Mouse (Mus musculus) C3H10T1/2 (cell line): ENCODE results near the gene Wfdc10. TPM values are rescaled to one million over a fixed set of nuclear protein-coding genes. Genes with fewer than 3 reads are reported as not detected.

Experiments used
- polyA plus RNA-seq, 2 experiments: library from polyadenylated mRNA; unstranded; fragments of >200 nt; fragmentation: generic; extraction: Trizol; gene quantifications; one replicate each; pipeline ENCODE4 v1.2.1; 2012; ENCODE audit warnings: missing spikeins in 2 of 2

Wfdc10 gene
- polyA plus RNA-seq, result not detected

DNA sequence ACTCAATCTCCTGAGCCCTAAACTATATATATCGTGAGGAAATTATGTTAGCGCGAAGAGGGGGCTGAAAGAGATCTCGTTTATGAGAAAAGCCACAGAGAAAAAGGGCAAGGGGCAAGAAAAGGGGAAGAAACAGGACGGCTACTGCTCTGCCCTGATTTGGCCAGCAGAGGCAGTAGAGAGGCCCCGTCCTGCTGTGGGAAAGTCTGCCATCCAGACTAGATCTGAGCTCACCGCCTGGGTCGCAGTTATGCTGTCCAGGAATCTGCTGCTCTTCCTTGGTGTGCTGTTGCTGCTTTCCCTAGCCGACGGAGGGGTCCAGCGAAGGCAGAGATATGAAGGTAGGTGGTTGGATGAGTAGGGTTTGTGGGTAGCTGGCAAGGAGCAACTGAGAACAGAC lies at the start of gene Wfdc10:
Gene Wfdc10, plus strand, starts transcription at position 189 of the 400 bp plus-strand sequence.

DNA sequence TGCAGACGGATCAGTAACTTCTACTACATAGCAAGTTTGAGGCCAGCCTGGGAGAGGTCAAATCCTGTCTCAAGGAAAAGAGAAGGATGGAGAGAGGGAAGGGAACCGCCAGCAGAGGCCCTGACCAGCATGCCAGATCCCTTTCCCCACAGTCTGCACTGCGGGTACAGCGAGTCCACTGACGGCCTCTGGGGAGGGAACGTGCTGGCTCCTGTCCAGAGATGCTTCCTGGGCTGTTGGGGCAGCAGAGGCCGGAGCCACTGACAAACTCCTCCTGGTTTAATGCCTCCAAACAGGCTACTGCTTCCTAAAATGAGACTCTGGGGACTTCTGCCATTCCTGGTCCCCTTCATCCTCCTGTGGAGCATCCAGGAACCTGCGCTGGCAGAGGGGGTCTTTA lies 42.4 kb upstream of the Wfdc10 start, which contains the start of the genes Wfdc6b and Wfdc8:
Gene Wfdc6b, plus strand, starts transcription at position 52 of the 400 bp plus-strand sequence.
Gene Wfdc8, minus strand, starts transcription at position 156 of the 400 bp plus-strand sequence.

DNA sequence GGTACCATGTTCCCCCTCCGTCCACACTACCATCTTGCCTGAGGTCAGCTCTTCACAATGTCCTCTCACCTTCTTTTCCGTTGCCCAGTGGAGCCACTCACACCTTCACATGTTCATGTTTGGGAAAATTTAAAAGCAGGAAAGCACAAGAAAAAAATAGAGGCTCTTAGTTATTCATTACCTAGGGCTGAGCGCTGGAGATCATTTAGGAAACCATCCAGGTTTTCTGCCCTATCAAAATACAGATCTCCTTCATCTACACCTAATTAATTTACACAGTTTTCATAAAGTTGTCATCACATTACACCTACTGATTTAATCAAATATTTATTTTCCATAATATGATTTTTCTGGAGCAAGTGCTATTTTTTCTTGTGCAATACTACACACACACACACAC lies 17.1 kb upstream of the Wfdc10 start, which contains the start of gene Wfdc16:
Gene Wfdc16, minus strand, starts transcription at position 101 of the 400 bp plus-strand sequence.

DNA sequence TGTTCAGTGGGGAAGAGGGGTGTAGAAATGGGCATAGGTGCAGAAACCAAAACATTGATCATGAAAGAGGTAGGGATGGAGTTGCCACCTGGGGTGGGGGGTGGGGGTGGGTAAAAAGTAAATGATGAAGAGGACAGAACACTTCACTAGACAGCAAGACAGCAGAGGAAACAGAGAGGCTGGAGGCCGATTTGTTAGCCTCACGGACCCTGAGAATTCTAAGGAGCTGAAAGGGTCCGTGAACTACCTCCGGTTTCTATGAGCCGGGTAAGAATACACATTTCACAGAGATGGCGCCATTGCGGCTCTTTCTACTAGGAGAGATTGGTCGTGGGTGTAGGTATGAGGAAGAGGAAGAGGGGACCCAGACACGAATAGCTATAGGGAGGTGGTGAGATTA lies 637 bp downstream of the Wfdc10 start, which contains the start of gene Wfdc9:
Gene Wfdc9, minus strand, starts transcription at position 101 of the 400 bp plus-strand sequence.

DNA sequence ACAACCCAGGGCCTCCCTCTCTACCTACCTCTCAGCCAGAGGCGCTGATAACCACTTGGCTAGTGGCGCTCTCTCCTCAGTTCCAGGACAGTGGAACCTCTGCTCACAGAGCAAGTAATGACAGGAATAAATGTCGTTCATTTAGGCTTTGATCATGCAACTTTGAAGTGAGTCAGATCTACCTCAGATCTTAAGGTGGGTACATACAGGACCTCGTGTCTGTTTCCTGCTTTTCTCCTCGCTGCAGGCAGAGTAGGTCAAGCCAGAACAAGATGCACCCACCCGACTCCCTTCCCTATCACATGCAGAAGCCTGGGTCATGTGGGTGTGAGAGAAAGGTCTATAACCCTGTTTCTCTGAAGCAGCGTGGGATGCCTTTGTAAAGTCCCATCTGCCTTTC lies 18.1 kb downstream of the Wfdc10 start, which contains the start of gene Wfdc11:
Gene Wfdc11, minus strand, starts transcription at position 101 of the 400 bp plus-strand sequence.

DNA sequence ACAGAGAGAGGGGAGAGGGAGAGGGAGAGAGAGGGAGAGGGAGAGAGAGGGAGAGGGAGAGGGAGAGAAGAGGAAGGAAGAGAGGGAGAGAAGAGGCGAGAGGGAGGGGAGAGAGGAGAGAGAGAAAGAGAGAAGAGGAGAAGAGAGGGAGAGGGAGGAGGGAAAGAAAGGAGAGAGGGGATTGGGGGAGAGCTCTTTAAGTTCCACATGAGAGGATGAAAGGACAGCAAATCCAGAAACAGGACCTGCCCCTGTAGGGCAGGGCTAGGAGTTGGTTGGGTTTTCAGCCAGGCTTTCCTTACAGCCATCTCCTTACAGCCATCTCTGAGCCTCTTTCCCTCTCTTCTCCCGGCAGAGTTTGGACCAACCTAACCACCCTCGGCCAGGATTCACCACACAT lies 29.0 kb downstream of the Wfdc10 start, which contains the start of gene Wfdc13:
Gene Wfdc13, plus strand, starts transcription at position 301 of the 400 bp plus-strand sequence.

DNA sequence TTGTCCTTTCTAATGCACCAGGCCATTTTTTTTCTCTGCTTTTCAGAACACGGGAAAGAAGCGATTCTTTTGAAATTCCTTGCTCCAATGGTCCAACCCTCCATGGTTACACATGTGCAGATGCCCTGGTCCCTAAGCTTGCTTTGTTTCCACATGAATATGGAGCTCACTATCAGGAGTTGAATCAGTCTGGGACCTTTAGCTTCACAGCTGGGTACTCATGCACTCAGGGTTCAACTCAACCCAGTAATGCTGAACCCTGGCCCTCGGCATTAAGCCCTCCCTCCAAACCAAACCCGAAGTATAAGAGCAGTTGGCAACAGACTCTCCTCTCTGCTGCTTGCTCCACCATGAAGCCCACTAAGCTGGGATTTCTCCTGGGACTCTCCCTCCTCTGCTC lies 42.4 kb downstream of the Wfdc10 start, which contains the start of gene Spint4:
Gene Spint4, plus strand, starts transcription at position 301 of the 400 bp plus-strand sequence.

Other genes starting within 250 kb of the Wfdc10 start
- gene Sdc4, start 212.2 kb upstream of the Wfdc10 start, polyA plus RNA-seq, result 100 to 1,000 TPM in 1 of 2 experiments, 10 to 100 TPM in 1; 15.9 to 107 TPM
- 10 to 100 TPM; 54.4 to 73.3 TPM for gene Sys1, start 199.1 kb upstream of the Wfdc10 start, polyA plus RNA-seq
- gene Gm20458, start 195.1 kb upstream of the Wfdc10 start, polyA plus RNA-seq, result 10 to 100 TPM; 15.0 to 18.1 TPM
- not detected for gene Trp53tg5, start 182.3 kb upstream of the Wfdc10 start, polyA plus RNA-seq
- 1 to 10 TPM; 6.0 to 8.9 TPM for gene Dbndd2, start 169.9 kb upstream of the Wfdc10 start, polyA plus RNA-seq
- gene Pigt, start 158.5 kb upstream of the Wfdc10 start, polyA plus RNA-seq, result 100 to 1,000 TPM in 1 of 2 experiments, 10 to 100 TPM in 1; 77.8 to 142 TPM
- gene Wfdc2, start 93.6 kb upstream of the Wfdc10 start, polyA plus RNA-seq, result not detected
- gene Spint3, start 82.6 kb upstream of the Wfdc10 start, polyA plus RNA-seq, result not detected
- gene Wfdc6a, start 70.6 kb upstream of the Wfdc10 start, polyA plus RNA-seq, result not detected
- gene Eppin, start 62.5 kb upstream of the Wfdc10 start, polyA plus RNA-seq, result not detected
- gene Wfdc6b, start 42.5 kb upstream of the Wfdc10 start, polyA plus RNA-seq, result not detected
- gene Wfdc8, start 42.4 kb upstream of the Wfdc10 start, polyA plus RNA-seq, result not detected
- gene Wfdc16, start 17.2 kb upstream of the Wfdc10 start, polyA plus RNA-seq, result not detected
- gene Wfdc9, start 537 bp downstream of the Wfdc10 start, polyA plus RNA-seq, result not detected
- gene Wfdc11, start 18.0 kb downstream of the Wfdc10 start, polyA plus RNA-seq, result not detected
- under 1 TPM in 1 of 2 experiments, not detected in 1; 0.04 TPM for gene Wfdc13, start 29.1 kb downstream of the Wfdc10 start, polyA plus RNA-seq
- not detected for gene Spint4, start 42.5 kb downstream of the Wfdc10 start, polyA plus RNA-seq
- gene Spint5, start 59.3 kb downstream of the Wfdc10 start, polyA plus RNA-seq, result not detected
- 1 to 10 TPM in 1 of 2 experiments, under 1 TPM in 1; 0.27 to 1.1 TPM for gene Wfdc3, start 89.9 kb downstream of the Wfdc10 start, polyA plus RNA-seq
- 10 to 100 TPM; 55.3 to 58.9 TPM for gene Dnttip1, start 89.9 kb downstream of the Wfdc10 start, polyA plus RNA-seq
- 100 to 1,000 TPM; 116 to 219 TPM for gene Ube2c, start 113.9 kb downstream of the Wfdc10 start, polyA plus RNA-seq
- under 1 TPM in 1 of 2 experiments, not detected in 1; 0.19 TPM for gene Tnnc2, start 123.9 kb downstream of the Wfdc10 start, polyA plus RNA-seq
- gene Snx21, start 129.8 kb downstream of the Wfdc10 start, polyA plus RNA-seq, result 10 to 100 TPM; 29.7 to 50.1 TPM
- 10 to 100 TPM; 10.7 to 19.9 TPM for gene Acot8, start 148.8 kb downstream of the Wfdc10 start, polyA plus RNA-seq
- 1 to 10 TPM; 2.1 to 4.9 TPM for gene Zswim3, start 149.1 kb downstream of the Wfdc10 start, polyA plus RNA-seq
- 10 to 100 TPM in 1 of 2 experiments, 1 to 10 TPM in 1; 9.1 to 10.1 TPM for gene Zswim1, start 166.6 kb downstream of the Wfdc10 start, polyA plus RNA-seq
- gene Spata25, start 172.5 kb downstream of the Wfdc10 start, polyA plus RNA-seq, result under 1 TPM in 1 of 2 experiments, not detected in 1; 0.26 TPM
- 100 to 1,000 TPM in 1 of 2 experiments, 10 to 100 TPM in 1; 94.4 to 205 TPM for gene Ctsa, start 176.8 kb downstream of the Wfdc10 start, polyA plus RNA-seq
- 1 to 10 TPM; 2.4 to 6.6 TPM for gene Neurl2, start 177.4 kb downstream of the Wfdc10 start, polyA plus RNA-seq
- 100 to 1,000 TPM in 1 of 2 experiments, 10 to 100 TPM in 1; 16.6 to 130 TPM for gene Pltp, start 201.7 kb downstream of the Wfdc10 start, polyA plus RNA-seq
- 10 to 100 TPM; 56.7 to 65.1 TPM for gene Pcif1, start 223.3 kb downstream of the Wfdc10 start, polyA plus RNA-seq